Mouse (Mus musculus) gastrocnemius, postnatal 14 days (tissue): Measurements from ENCODE around the gene Tenm4. TPM values are rescaled to one million over a fixed set of nuclear protein-coding genes. Genes with fewer than 3 reads are reported as not detected.
A peak's percentile ranks its signal among the peaks of the same experiment; 100 is the strongest.

Source experiments
- DNase-seq: peaks from one replicate; pipeline ENCODE4 v3.0.0; 2021; ENCODE audit warnings: mixed read lengths
- intact Hi-C: fragments of 180-260 bp; cut with DNase I; formaldehyde crosslinking; loops from one replicate; pipeline ENCODE4 v1.15.1; 2025; ENCODE audit warnings: low total_unique reads
- total RNA-seq, 2 experiments: library from RNA; stranded (reverse); gene quantifications; 2 replicates each; pipeline ENCODE4 v1.2.3; 2021

The Tenm4 gene
- total RNA-seq, 2 experiments from 2014 or later = 3.9 to 6.5 TPM

- no peak for DNase-seq
- intact Hi-C loops = no loop called here
Observed at GRCm38 (mm10) chr7:96801368-96801767, 630.3 kb downstream of the Tenm4 start.

- DNase-seq = no peak
- intact Hi-C loops = no loop called here
Observed at GRCm38 (mm10) chr7:96802216-96802615, 631.2 kb downstream of the Tenm4 start.

GRCm38 (mm10) chr7:96806561-96806960 is 635.5 kb downstream of the Tenm4 start:
- no peak for DNase-seq
- intact Hi-C loops = no loop called here

DNA sequence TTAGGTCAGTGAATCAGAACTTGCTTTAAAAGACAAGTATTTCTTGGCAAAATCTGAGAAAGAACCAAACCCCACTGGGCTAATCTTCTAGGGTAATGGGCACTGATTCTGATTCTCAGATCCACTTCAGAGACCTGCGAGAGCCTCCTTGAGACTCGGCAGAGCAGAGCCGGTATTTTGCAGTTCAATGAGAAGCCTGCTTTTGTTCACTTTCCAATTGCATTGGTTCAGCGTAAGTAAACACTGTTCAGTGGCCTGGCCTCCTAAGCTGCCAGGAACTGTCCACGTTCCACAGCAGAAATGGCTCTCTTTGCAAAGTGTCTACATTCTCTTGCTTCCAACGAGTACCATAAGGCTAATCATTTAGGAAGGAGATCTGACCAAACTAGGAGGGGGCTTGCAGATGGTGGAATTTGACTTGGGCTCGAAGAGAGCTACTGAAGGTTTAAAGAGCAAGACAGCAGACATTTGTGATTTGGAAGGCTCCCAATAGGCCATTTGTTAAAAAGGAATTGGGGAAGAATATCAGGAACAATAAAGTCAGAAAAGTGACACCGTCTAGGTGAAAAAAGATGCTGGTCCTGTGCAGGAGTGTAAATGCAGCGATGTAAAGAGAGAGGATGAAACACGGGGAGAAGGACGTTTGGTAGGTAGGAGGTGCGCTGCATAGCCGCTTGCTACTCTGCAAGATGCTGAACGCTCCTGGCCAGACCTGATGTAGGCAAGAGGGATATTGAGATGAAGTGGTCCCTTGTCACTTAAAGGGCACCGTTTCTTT is 636.4 kb downstream of the Tenm4 start:
- DNase-seq = no peak
- intact Hi-C loops = no loop called here

- no peak for DNase-seq
- intact Hi-C loops = no loop called here
Observed at GRCm38 (mm10) chr7:96808059-96808646, 637.1 kb downstream of the Tenm4 start.

DNA sequence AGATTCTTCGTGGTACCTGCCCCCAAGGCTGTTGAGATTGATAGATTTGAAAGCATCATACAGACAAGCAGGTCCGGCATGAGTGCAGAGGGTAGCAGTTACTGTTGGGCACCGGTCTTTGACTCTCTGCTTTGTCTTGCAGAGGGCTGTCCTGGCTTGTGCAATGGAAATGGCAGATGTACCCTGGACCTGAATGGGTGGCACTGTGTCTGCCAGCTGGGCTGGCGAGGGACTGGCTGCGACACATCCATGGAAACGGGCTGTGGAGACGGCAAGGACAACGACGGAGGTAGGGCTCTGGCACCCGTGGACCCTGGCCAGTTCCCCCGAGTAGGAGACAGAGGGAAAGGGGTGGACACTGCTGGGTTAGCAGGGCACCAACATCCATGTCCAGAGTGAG is 640.6 kb downstream of the Tenm4 start:
- intact Hi-C loops = no loop called here
- no peak for DNase-seq

DNA sequence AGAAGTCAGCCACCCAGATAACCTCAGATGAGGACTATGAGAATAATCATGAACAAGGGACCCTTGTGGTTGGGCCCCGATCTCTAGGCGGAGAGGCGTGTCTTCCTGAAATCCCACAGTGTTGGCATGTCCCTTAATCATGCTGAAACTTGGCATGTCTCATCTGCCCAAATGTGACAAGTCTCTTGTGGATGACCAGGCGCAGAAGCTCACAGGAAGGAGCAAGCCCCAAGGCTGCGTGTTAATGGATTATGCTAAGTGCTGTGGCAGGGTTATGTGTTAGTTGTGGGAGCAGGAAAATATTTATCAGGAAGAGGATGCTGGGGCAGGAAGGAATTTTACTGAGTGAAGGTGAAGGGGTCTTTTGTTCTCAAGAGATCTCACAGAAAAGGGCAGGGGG is 642.0 kb downstream of the Tenm4 start:
- DNase-seq = no peak
- intact Hi-C loops = no loop called here

- peak; percentile 47 for DNase-seq
- intact Hi-C loops = no loop called here
Observed at GRCm38 (mm10) chr7:96813497-96814400, 642.7 kb downstream of the Tenm4 start.

- DNase-seq = no peak
- intact Hi-C loops = no loop called here
Observed at GRCm38 (mm10) chr7:96814581-96814980, 643.5 kb downstream of the Tenm4 start.

GRCm38 (mm10) chr7:96817030-96817674 is 646.1 kb downstream of the Tenm4 start:
- peak; percentile 33 for DNase-seq
- intact Hi-C loops = no loop called here

DNA sequence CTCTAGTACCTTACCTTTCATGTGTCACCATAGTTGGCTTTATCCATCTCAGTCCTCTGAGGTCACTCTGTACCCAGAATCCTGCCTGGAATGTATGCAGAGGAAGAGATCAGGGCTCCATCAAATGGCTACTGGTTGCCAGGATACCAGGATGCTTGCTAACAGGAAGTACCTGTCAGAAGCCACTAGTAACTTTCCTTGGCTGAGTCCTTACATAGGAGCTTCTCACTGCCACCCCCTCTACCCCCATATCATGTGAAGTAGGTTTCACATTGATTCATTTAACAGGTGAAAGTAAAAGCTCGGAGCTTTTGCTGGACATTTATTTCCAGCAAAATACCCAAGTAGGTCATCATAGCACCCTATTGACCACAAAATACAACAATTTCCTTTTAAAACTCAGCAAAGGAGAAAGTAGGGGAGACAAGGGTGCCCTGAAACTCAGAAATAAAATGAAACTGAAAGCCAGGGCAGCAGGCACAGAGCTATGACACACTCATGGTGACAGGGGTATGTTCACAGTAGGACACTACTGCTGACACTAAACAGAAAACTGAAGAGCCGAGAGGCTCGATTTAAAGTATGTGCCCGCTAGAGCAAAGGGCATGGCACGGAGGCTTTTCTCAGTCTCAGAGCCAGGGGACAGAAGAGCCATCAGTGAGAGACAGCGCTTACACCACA is 647.3 kb downstream of the Tenm4 start:
- DNase-seq = no peak
- intact Hi-C loops = no loop called here

- intact Hi-C loops = no loop called here
- no peak for DNase-seq
Observed at GRCm38 (mm10) chr7:96819538-96819937, 648.5 kb downstream of the Tenm4 start.

DNA sequence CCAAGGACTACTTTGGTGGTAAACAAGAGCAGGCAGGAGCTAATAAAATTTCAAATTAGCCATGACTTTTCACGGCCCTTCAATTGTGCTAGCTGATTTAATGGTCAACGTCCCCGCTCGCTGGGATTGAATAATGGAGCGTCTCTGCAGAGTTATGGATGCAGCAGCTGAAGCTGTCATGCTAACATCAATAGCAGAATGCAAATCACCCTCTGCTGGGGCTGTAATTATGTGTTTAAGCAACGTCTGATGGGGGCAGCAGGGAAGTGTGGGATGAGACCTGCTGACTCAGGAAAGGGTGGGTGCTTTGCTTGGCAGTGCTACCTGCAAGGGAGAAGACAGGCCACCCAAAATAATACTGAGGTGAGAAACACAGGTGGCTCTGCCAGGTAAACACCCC is 649.3 kb downstream of the Tenm4 start:
- intact Hi-C loops = no loop called here
- no peak for DNase-seq

DNA sequence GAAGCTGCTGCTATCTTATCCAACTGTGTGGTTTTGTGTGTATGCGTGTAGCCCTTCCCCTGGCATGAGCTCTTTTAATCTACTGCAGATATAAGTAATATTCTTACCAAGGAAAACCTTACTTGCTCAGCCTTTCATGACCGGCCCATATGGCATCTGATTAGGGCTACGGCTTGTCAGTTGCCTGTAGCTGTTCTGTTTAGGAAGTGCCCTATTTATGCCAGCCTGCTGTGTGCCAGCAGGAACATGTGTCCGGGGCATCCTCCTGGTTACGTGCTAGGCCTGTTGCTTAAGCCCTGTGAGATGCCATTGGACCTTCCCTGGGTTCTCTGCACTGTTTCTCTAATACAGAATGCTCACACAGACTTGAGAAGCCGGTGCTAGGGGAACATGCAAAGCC is 655.1 kb downstream of the Tenm4 start:
- DNase-seq = no peak
- intact Hi-C loops = no loop called here

DNA sequence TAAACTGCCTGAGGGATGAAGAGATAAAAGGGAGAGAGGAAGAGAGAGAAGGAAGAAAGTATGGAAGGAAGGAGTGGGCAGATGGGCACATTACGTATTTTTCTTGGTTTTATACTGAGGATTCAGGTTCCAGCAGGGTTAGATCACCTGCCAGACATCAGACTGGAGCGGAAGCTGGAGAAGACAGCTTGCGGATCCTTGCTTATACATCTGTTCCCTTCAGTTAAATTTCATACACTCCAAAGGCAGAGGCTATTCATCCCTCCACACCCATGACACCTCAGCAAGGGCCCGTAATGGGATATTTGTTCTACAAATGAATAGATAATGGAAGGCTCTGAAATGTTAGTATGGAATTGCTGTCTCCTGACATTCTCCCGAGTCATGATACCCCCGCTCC is 655.6 kb downstream of the Tenm4 start:
- DNase-seq = no peak
- intact Hi-C loops = no loop called here

DNA sequence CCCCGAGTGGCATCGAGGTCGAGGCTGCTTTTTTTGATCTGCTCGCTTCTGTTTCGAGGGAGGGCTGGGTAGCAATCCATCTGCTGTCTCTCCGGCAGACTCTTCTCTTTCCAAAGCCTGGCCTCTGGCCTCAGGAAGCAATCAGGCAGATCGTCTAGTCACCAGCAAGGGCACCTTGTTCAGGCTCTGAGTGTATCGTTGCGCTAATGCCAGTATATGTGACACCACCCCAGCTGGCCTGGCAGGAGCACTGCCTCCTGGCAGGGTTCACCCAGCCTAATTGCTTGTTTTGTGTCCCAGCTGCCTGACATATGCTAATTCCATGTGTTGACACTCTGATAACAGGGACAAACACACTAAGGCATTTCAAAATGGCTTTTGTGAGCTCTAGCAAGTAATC is 661.5 kb downstream of the Tenm4 start:
- peak; percentile 49 for DNase-seq
- intact Hi-C loops = no loop called here

DNA sequence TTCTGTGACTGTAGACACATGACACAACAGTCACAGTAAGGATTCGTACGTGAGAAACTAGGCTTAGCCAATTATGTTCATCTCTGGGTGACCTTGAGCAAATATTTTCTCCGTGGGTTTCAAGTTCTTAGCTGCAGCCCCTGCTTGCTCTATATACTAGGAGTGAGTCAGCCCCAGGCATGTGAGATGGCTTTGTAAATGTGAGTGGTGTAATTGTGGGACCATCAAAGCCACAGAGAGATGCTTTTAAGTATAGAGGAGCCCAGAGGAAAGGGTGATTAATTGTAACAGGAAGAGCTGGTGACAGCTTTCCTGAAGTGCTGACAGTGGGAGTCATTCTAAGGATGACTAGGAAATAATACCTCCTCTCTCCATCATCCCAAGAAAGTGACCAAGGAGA is 662.0 kb downstream of the Tenm4 start:
- no peak for DNase-seq

DNA sequence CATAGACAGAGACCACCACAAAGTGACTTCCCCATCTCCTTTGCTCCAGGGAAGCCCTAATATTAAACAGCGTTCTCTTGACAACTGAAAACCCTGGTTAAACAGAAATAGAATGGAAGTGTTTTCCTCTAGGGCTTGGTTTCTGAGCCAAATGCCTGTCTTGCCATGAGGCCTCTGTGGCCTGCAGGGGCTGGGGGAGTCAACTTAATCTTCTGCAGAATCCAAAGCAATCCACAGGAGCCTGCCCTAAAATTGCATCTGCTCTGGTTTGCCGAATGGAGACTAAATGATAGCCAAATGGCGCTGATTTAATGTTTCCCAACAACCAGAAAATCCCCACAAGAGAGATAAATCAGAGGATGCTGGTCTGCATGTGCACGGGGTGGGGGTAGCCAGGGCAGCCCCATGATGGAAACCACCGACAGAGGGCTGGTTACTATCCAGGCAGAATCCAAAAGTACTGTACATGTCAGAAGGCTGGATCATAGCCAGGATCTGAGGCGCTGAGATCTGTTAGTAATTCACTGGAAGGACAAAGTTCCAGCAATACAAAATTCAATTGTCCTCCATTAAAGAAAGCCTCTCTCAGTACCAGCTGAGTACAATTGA is 663.7 kb downstream of the Tenm4 start:
- peak; percentile 56 for DNase-seq
- intact Hi-C loops = no loop called here

More for the DNA sequence above, 662.0 kb downstream of the Tenm4 start:
- intact Hi-C loops = no loop called here

GRCm38 (mm10) chr7:96835313-96835712 is 664.3 kb downstream of the Tenm4 start:
- intact Hi-C loops = no loop called here
- DNase-seq = no peak
